Mouse (Mus musculus) liver, embryonic 15.5 days (tissue): ENCODE measurements around the gene Tmsb15b2. TPM values are rescaled to one million over a fixed set of nuclear protein-coding genes. Genes with fewer than 3 reads are reported as not detected.
"Not testable (repeated sequence)": the region's sequence is repeated elsewhere in the genome, so short reads cannot be mapped to it uniquely, and the experiment has no call there.

Experiments used
- ATAC-seq: fragments of 200-750 bp; cut with Nextera tagmentation; 2 replicates; pipeline ENCODE4 v1.8.0; 2017; ENCODE audit warnings: moderate number of reproducible peaks, mild to moderate bottlenecking, moderate library complexity; ENCODE audit not compliant: insufficient read depth
- H3K27ac ChIP-seq: fragments of 300-500 bp; sonication (generic); replicated peaks from 2 replicates; pipeline ENCODE4 v1.5.1; 2015; ENCODE audit warnings: mild to moderate bottlenecking, inconsistent platforms
- H3K27me3 ChIP-seq: fragments of 300-500 bp; sonication (generic); 2 replicates; pipeline ENCODE4 v1.6.1; 2015; ENCODE audit warnings: mild to moderate bottlenecking, inconsistent platforms
- H3K36me3 ChIP-seq: fragments of 300-500 bp; sonication (generic); replicated peaks from 2 replicates; pipeline ENCODE4 v1.6.1; 2015; ENCODE audit warnings: moderate library complexity, mild to moderate bottlenecking, inconsistent platforms
- H3K4me1 ChIP-seq: fragments of 300-500 bp; sonication (generic); replicated peaks from 2 replicates; pipeline ENCODE4 v1.6.1; 2015; ENCODE audit warnings: inconsistent platforms
- H3K4me2 ChIP-seq: fragments of 300-500 bp; sonication (generic); 2 replicates; pipeline ENCODE4 v1.6.1; 2015; ENCODE audit warnings: moderate library complexity, mild to moderate bottlenecking, inconsistent platforms
- H3K4me3 ChIP-seq: fragments of 300-500 bp; sonication (generic); replicated peaks from 2 replicates; pipeline ENCODE4 v1.5.1; 2015; ENCODE audit warnings: mild to moderate bottlenecking, inconsistent platforms
- H3K9ac ChIP-seq: fragments of 300-500 bp; sonication (generic); 2 replicates; pipeline ENCODE4 v1.6.1; 2015; ENCODE audit warnings: moderate library complexity, mild to moderate bottlenecking, inconsistent platforms
- H3K9me3 ChIP-seq: fragments of 300-500 bp; sonication (generic); replicated peaks from 2 replicates; pipeline ENCODE4 v1.6.1; 2016; ENCODE audit warnings: inconsistent platforms
- WGBS: fragments of 180-500 bp; shearing (Covaris S2); methylation state at CpG from one replicate; pipeline ENCODE4 v1.1.7; 2015; ENCODE audit warnings: mixed read lengths; ENCODE audit not compliant: insufficient replicate concordance; 5-methylcytosine and 5-hydroxymethylcytosine counted together
- polyA plus RNA-seq: library from polyadenylated mRNA; unstranded; fragments of >200 nt; fragmentation: Nextera tagmentation; extraction: Ambion mirVana; gene quantifications from 2 replicates; pipeline ENCODE4 v1.2.1, GENCODE M21; 2015

The Tmsb15b2 gene
- polyA plus RNA-seq, 1 experiment from 2014 or later: 6.1 TPM

DNA sequence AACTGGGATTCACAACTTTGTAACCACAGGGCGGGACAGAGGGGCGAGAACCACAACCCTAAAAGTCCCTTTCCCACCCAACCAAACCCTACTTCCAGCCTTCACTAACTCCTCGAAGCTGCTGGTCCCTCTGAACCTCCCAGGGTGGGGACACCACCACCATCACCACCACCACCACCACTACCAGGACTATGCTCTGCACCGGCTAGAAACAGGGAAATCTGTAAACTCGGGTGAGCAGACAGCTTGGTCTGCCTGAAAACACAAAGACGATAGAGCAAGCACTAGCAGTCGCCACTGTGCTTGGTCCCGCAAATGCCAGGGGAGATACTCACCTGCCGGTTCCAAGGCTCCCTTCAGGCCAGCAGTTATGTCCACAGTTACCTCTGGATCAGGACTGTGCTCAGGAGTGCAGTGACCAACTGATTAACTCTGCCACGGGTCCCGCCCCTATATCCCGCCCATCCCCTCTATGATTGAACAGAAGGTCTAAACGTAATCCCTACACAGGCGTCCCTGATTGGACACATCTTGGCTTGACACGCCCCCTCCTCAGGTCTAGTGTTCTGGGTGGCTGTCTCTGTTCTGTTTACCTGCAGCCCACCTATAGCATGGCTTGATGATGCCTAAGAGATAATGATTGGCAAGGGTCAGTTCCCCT, 1.3 kb upstream of the Tmsb15b2 start, which contains the start of the genes Tmsb15l and Tmsb15b1:
Gene Tmsb15l (minus strand): TSS at position 446 of the 661 bp plus-strand sequence.
Gene Tmsb15b1 (minus strand): TSS at position 451 of the 661 bp plus-strand sequence.
- Histone ChIP-seq H3K36me3 (no peaks in the 10 kb centered on the region), H3K9me3 (no peaks in the 10 kb centered on the region), H3K9ac (no peak within 1 kb of the TSS), H3K4me3 (peak within 1 kb of the TSS; percentile 28; the same call in 1 of the 2 replicates), H3K27ac (no peak within 1 kb of the TSS), H3K4me2 (peak within 1 kb of the TSS; percentile 47), H3K4me1 (no peaks in the 10 kb centered on the region), H3K27me3 (no peaks in the 10 kb centered on the region)
- peak; percentile 91 for ATAC-seq
- WGBS: 21% methylated on average over 15 of the region's 15 CpGs

DNA sequence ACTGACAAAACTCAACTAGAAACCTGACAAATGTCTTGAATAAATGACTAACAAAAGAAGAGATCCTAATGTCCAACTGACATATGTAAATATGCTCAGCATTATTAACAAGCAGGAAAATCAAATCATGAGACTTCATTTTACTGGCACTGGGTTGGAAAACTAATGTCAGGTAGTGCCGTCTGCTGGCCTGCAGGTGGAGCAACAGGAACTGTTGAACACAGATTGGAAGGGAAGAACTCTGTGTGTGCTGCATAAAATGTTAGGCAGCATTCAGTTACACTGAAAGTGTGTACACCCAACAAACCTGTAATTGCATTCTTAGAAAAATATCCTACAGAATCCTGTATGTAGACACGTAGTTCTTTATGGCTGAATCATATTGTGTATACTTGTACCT, 15.6 kb downstream of the Tmsb15b2 start:
- H3K4me3 ChIP-seq: no peak overlapping the region
- H3K9ac ChIP-seq: no peak overlapping the region
- 20% methylated on average over 2 of the region's 2 CpGs for WGBS
- H3K9me3 ChIP-seq: no peaks in the 10 kb centered on the region
- no peak overlapping the region for H3K27ac ChIP-seq
- no peak overlapping the region for H3K4me2 ChIP-seq
- ATAC-seq: no peak
- H3K27me3 ChIP-seq: no peaks in the 10 kb centered on the region
- H3K4me1 ChIP-seq: no peaks in the 10 kb centered on the region
- no peaks in the 10 kb centered on the region for H3K36me3 ChIP-seq

DNA sequence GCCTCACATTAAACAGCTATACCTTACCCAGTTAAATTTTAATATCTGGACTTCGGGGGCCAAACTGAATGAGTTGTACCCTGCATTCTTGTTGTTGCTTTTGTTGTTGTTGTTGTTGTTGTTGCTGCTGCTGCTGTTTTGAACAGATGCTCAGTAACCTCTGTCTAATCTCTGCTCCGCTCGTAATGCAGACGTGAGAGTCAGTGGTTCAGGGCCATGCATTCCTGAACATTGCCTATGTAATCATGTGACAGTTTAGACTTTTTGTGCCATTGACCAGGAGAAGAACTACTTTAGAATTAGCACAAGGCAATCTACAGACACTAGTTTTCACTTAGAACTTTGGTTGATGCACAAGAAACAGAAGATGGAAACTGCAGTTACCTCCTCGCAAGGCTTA, 17.0 kb downstream of the Tmsb15b2 start:
- H3K4me2 ChIP-seq, H3K27ac ChIP-seq, H3K9ac ChIP-seq, ATAC-seq, H3K4me3 ChIP-seq, H3K27me3 ChIP-seq, H3K9me3 ChIP-seq, H3K36me3 ChIP-seq, H3K4me1 ChIP-seq: not testable (repeated sequence)
- WGBS: 52% methylated on average over 5 of the region's 5 CpGs

DNA sequence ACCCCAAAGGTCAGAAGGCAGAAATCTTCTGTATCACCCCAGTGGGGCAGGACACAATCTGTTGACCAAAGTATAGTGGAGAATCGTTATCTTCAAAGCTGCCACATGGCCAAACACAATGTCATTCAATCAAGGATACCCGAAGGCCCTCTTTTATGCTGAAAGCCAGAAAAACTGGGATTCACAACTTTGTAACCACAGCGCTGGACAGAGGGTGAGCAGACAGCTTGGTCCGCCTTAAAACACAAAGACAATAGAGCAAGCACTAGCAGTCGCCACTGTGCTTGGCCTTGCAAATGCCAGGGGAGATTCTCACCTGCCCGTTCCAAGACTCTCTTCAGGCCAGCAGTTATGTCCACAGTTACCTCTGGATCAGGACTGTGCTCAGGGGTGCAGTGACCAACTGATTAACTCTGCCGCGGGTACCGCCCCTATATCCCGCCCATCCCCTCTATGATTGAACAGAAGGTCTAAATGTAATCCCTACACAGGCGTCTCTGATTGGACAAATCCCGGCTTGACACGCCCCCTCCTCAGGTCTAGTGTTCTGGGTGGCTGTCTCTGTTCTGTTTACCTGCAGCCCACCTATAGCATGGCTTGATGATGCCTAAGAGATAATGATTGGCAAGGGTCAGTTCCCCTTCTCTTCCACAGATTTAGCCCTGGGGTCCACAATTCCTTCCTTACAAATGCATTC, 17.6 kb downstream of the Tmsb15b2 start:
- H3K4me2 ChIP-seq, H3K9ac ChIP-seq, H3K27me3 ChIP-seq, H3K9me3 ChIP-seq, H3K36me3 ChIP-seq, H3K27ac ChIP-seq, H3K4me1 ChIP-seq, H3K4me3 ChIP-seq: not testable (repeated sequence)
- WGBS: 21% methylated on average over 13 of the region's 13 CpGs
- ATAC-seq: peak; percentile 58

DNA sequence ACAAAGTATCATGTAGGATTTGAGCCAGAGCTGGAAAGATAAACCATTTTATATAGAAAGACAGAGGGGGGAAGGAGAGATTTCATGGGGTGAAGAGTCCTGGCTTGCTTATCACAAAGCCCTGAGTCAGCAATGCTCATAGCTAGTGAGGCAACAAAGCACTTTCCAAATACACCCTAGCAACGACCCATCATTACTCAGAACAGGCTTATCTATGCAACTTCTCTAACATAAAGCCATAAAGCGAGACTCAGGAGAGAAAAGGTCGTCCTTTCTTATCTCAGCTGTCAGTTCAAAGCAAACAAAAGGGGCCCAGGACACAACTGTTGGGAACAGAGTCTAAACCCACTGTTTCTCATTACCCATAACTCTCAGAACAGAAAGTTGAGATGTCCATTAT, 37.3 kb downstream of the Tmsb15b2 start:
- no peak overlapping the region for H3K27ac ChIP-seq
- no peaks in the 10 kb centered on the region for H3K9me3 ChIP-seq
- H3K36me3 ChIP-seq: no peaks in the 10 kb centered on the region
- no peak overlapping the region for H3K4me2 ChIP-seq
- 13% methylated on average over 3 of the region's 3 CpGs for WGBS
- no peak for ATAC-seq
- no peaks in the 10 kb centered on the region for H3K27me3 ChIP-seq
- no peak overlapping the region for H3K4me3 ChIP-seq
- no peak overlapping the region for H3K9ac ChIP-seq
- H3K4me1 ChIP-seq: no peaks in the 10 kb centered on the region

DNA sequence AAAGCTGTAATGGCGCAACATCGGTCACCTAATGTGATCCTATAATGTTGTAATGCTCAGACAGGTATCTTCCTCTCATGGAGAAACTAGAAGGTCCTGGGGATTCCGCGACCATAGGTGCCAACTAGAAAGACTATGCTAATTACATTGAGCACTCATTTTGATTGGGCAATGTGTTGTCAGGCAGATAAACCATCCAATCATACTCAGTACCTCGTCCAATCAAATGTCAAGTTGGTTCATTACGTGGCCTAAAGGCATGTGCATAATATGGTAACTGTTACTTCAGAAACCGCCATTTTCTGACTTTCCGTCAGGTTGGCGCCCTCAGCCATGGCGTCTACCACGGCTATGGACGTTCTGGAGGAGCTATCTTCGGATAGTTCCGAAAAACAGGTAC, 48.3 kb downstream of the Tmsb15b2 start, which contains the start of gene H2bfm:
Gene H2bfm (plus strand): TSS at position 295 of the 400 bp plus-strand sequence.
- 79% methylated on average over 14 of the region's 14 CpGs for WGBS
- H3K27me3 ChIP-seq: no peaks in the 10 kb centered on the region
- no peak within 1 kb of the TSS for H3K4me2 ChIP-seq
- no peak within 1 kb of the TSS for H3K4me3 ChIP-seq
- H3K27ac ChIP-seq: no peak within 1 kb of the TSS
- H3K9ac ChIP-seq: no peak within 1 kb of the TSS
- no peaks in the 10 kb centered on the region for H3K36me3 ChIP-seq
- H3K9me3 ChIP-seq: no peaks in the 10 kb centered on the region
- no peaks in the 10 kb centered on the region for H3K4me1 ChIP-seq
- ATAC-seq: no peak

DNA sequence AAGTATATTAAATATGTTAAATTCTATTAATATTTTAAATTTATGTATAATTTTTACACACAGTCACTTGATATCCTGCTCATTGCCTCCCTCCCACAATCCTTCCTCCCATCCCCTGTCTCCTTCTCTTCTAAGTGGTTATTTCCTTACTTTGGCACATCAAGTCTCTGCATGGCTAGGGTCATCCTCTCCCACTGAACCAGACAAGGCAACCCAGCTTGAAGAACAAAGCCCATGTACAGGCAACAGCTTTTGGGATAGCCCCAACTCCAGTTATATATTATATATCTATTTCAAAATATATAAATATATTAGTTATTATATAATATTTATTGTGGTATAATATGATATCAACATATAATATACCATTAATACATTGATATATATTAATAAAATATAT, 49.4 kb downstream of the Tmsb15b2 start:
- H3K36me3 ChIP-seq: no peaks in the 10 kb centered on the region
- H3K27me3 ChIP-seq: no peaks in the 10 kb centered on the region
- no peak overlapping the region for H3K4me2 ChIP-seq
- H3K9ac ChIP-seq: no peak overlapping the region
- H3K9me3 ChIP-seq: no peaks in the 10 kb centered on the region
- ATAC-seq: no peak
- H3K4me1 ChIP-seq: no peaks in the 10 kb centered on the region
- no peak overlapping the region for H3K4me3 ChIP-seq
- no peak overlapping the region for H3K27ac ChIP-seq

Other genes with a start within 250 kb of the Tmsb15b2 start
- 174 and 179 TPM in 2 replicates for gene Morf4l2, start 231.8 kb downstream of the Tmsb15b2 start, polyA plus RNA-seq
- gene Glra4, start 195.4 kb downstream of the Tmsb15b2 start, polyA plus RNA-seq: not detected in 2 replicates
- 0.30 and 0.46 TPM in 2 replicates for gene Plp1, start 152.8 kb downstream of the Tmsb15b2 start, polyA plus RNA-seq
- not detected in 2 replicates for gene Rab9b, start 106.7 kb downstream of the Tmsb15b2 start, polyA plus RNA-seq
- gene H2bfm, start 48.2 kb downstream of the Tmsb15b2 start, polyA plus RNA-seq: not detected in 2 replicates
- gene Tmsb15l, start 1.4 kb upstream of the Tmsb15b2 start, polyA plus RNA-seq: 0.52 TPM in 1 of 2 replicates, not detected in the other
- gene Tmsb15b1, start 1.4 kb upstream of the Tmsb15b2 start, polyA plus RNA-seq: 2.9 and 3.3 TPM in 2 replicates
- 0.16 and 0.33 TPM in 2 replicates for gene Zcchc18, start 17.7 kb upstream of the Tmsb15b2 start, polyA plus RNA-seq
- gene Slc25a53, start 62.8 kb upstream of the Tmsb15b2 start, polyA plus RNA-seq: 1.7 and 2.7 TPM in 2 replicates
- 0.78 and 0.90 TPM in 2 replicates for gene Fam199x, start 74.1 kb upstream of the Tmsb15b2 start, polyA plus RNA-seq
- gene Esx1, start 146.6 kb upstream of the Tmsb15b2 start, polyA plus RNA-seq: not detected in 2 replicates